Mouse (Mus musculus) liver, adult 2 months (tissue): ENCODE data around the gene Inka2.

Source experiments
- CTCF ChIP-seq: fragments of 200-500 bp; IDR thresholded peaks from 2 replicates; pipeline ENCODE4 v1.5.1; 2011; ENCODE audit warnings: low read depth, low read length, control low read depth
- POLR2A ChIP-seq: fragments of 200-500 bp; IDR thresholded peaks from 2 replicates; pipeline ENCODE4 v1.6.1; 2011; ENCODE audit warnings: low read length, control low read depth; ENCODE audit not compliant: insufficient read depth; ENCODE audit errors: extremely low read depth

DNA sequence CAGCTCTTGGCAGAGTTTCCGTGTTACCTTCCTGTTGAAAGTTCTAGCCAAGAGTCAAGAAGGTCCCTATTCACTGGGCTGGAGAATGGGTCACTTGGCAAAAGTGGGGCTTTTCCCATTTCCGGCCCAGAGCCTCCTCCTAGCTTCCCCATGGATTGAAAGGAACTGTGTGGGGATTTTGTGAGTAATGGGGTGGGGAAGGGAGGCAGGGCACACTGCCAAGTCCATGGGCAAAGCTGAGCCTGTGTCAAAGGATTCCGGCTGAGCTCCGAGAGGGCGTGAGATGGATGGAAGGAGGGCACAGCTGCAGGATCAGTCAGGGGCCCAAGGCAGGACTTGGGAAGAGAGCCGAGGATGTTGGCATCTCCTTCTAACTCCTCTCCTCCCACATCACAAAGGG is 5.8 kb downstream of the Inka2 start:
- TF ChIP-seq CTCF (no peak), POLR2A (no peak)
